Mouse (Mus musculus) spleen, adult 2 months (tissue): ENCODE measurements at regions not wholly inside any gene's neighbourhood (a gene's known extent, or its start where the extent isn't known, plus 50 kb on each side); places are given as distances from the start of the nearest gene placed in this dataset.

Source experiments
- DNase-seq, 2 experiments: peaks; one replicate each; pipeline versions ENCODE4 v3.0.0 to v3.0.0-alpha.2; 2012 to 2021; ENCODE audit warnings: low spot score in 2 of 2, low read depth in 1 of 2
- H3K27ac ChIP-seq: fragments of 200-500 bp; 2 replicates; pipeline ENCODE4 v1.5.1; 2012; ENCODE audit warnings: low read length, inconsistent platforms; ENCODE audit not compliant: insufficient read depth
- H3K27me3 ChIP-seq: fragments of 200-500 bp; 2 replicates; pipeline ENCODE4 v1.6.1; 2012; ENCODE audit warnings: mild to moderate bottlenecking, moderate library complexity, low read length, inconsistent platforms; ENCODE audit not compliant: control insufficient read depth, insufficient read depth
- H3K36me3 ChIP-seq: fragments of 200-500 bp; 2 replicates; pipeline ENCODE4 v1.6.1; 2012; ENCODE audit warnings: mild to moderate bottlenecking, low read length, inconsistent platforms; ENCODE audit not compliant: control insufficient read depth, insufficient read depth
- H3K4me1 ChIP-seq: fragments of 200-500 bp; 2 replicates; pipeline ENCODE4 v1.6.1; 2011; ENCODE audit warnings: inconsistent platforms; ENCODE audit not compliant: control insufficient read depth, insufficient read depth, insufficient read length
- H3K4me3 ChIP-seq: fragments of 200-500 bp; 2 replicates; pipeline ENCODE4 v1.5.1; 2011; ENCODE audit warnings: mild to moderate bottlenecking, inconsistent platforms; ENCODE audit not compliant: insufficient read depth, insufficient read length; ENCODE audit errors: extremely low read depth
- CTCF ChIP-seq: fragments of 200-500 bp; IDR thresholded peaks from 2 replicates; pipeline ENCODE4 v1.5.1; 2011; ENCODE audit warnings: mild to moderate bottlenecking, inconsistent platforms; ENCODE audit not compliant: insufficient read depth, insufficient read length, insufficient replicate concordance; ENCODE audit errors: extremely low read depth
- POLR2A ChIP-seq: fragments of 200-500 bp; IDR thresholded peaks from 2 replicates; pipeline ENCODE4 v1.6.1; 2011; ENCODE audit warnings: low read depth, low read length, inconsistent platforms
- WGBS: fragments of 180-500 bp; shearing (Covaris S2); methylation state at CpG from one replicate; pipeline ENCODE4 v1.1.7; 2018; 5-methylcytosine and 5-hydroxymethylcytosine counted together

- no peaks in the 10 kb centered on the region for H3K27me3 ChIP-seq
- H3K36me3 ChIP-seq = no peaks in the 10 kb centered on the region
- no peak for DNase-seq
- WGBS = 66% methylated on average over 3 of the region's 3 CpGs
- no peak overlapping the region for H3K27ac ChIP-seq
- no peaks in the 10 kb centered on the region for H3K4me1 ChIP-seq
- H3K4me3 ChIP-seq = no peak overlapping the region
- no peak for TF ChIP-seq CTCF
- no peak for TF ChIP-seq POLR2A
These were observed 331.0 kb downstream of the Plk2 start for GRCm38 (mm10) chr13:110725821-110726220.

DNA sequence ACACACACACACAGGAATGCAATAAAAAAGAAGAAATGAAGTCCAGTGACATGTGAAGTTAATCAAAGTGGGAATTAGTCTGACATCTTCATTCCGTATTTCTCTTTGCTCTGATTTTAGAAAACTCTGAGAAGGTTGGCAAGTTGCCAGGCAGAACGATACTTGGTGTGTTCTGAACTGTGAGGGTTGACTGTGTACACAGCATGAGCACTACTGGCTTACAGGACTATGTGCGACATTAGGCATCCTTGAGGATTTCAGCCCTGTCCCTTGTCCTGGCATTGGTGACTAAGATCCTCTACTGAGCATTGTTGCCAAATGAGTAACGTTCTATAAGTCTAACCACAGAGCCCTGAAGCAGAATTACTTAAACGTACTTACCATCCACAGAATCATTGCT, 340.7 kb downstream of the Plk2 start:
- TF ChIP-seq CTCF (no peak), POLR2A (no peak)
- Histone ChIP-seq H3K27me3 (no peaks in the 10 kb centered on the region), H3K27ac (no peak overlapping the region), H3K4me1 (no peaks in the 10 kb centered on the region), H3K36me3 (no peaks in the 10 kb centered on the region), H3K4me3 (no peak overlapping the region)
- no peak for DNase-seq
- WGBS = 76% methylated on average over 5 of the region's 5 CpGs

- TF ChIP-seq POLR2A (no peak), CTCF (no peak)
- H3K27me3 ChIP-seq = no peaks in the 10 kb centered on the region
- 83% methylated on average over 11 of the region's 11 CpGs for WGBS
- no peak for DNase-seq
- no peak overlapping the region for H3K27ac ChIP-seq
- H3K4me1 ChIP-seq = no peaks in the 10 kb centered on the region
- H3K4me3 ChIP-seq = no peak overlapping the region
- no peaks in the 10 kb centered on the region for H3K36me3 ChIP-seq
These were observed 346.8 kb downstream of the Plk2 start for GRCm38 (mm10) chr13:110741576-110742206.

- no peak for TF ChIP-seq POLR2A
- no peak for TF ChIP-seq CTCF
These were observed 352.5 kb downstream of the Plk2 start for GRCm38 (mm10) chr13:110747223-110747868.

GRCm38 (mm10) chr13:110752746-110753145, 357.9 kb downstream of the Plk2 start:
- Histone ChIP-seq H3K36me3 (no peaks in the 10 kb centered on the region), H3K4me1 (no peaks in the 10 kb centered on the region), H3K27me3 (no peaks in the 10 kb centered on the region), H3K27ac (no peak overlapping the region), H3K4me3 (no peak overlapping the region)
- WGBS = 91% methylated on average over 4 of the region's 4 CpGs
- no peak for TF ChIP-seq CTCF
- no peak for TF ChIP-seq POLR2A
- no peak for DNase-seq

More at GRCm38 (mm10) chr13:110747223-110747868, 352.5 kb downstream of the Plk2 start:
- Histone ChIP-seq H3K4me3 (no peak overlapping the region), H3K36me3 (no peaks in the 10 kb centered on the region), H3K4me1 (no peaks in the 10 kb centered on the region), H3K27me3 (no peaks in the 10 kb centered on the region), H3K27ac (no peak overlapping the region)
- DNase-seq = no peak
- WGBS = 17% methylated on average over 6 of the region's 6 CpGs

- H3K36me3 ChIP-seq = no peaks in the 10 kb centered on the region
- no peak for TF ChIP-seq CTCF
- TF ChIP-seq POLR2A = no peak
- no peak overlapping the region for H3K27ac ChIP-seq
- no peak overlapping the region for H3K4me3 ChIP-seq
- no peak for DNase-seq
- WGBS = 91% methylated on average over 9 of the region's 9 CpGs
- H3K27me3 ChIP-seq = no peaks in the 10 kb centered on the region
- H3K4me1 ChIP-seq = no peaks in the 10 kb centered on the region
These were observed 359.7 kb downstream of the Plk2 start for GRCm38 (mm10) chr13:110754548-110754947.

GRCm38 (mm10) chr13:110756877-110757276, 362.0 kb downstream of the Plk2 start:
- no peak for TF ChIP-seq CTCF
- TF ChIP-seq POLR2A = no peak
- Histone ChIP-seq H3K27ac (no peak overlapping the region), H3K36me3 (no peaks in the 10 kb centered on the region), H3K27me3 (no peaks in the 10 kb centered on the region), H3K4me1 (no peaks in the 10 kb centered on the region), H3K4me3 (no peak overlapping the region)
- WGBS = 85% methylated on average over 2 of the region's 2 CpGs
- no peak for DNase-seq
